Mouse (Mus musculus) limb, embryonic 14.5 days (tissue): ENCODE results near the gene Tmem38b. TPM values are rescaled to one million over a fixed set of nuclear protein-coding genes. Genes with fewer than 3 reads are reported as not detected.
A peak's percentile ranks its signal among the peaks of the same experiment; 100 is the strongest.

Experiments used
- ATAC-seq: fragments of 200-750 bp; cut with Nextera tagmentation; 2 replicates; pipeline ENCODE4 v1.8.0; 2017; ENCODE audit warnings: low read depth, moderate number of reproducible peaks, moderate TSS enrichment; ENCODE audit not compliant: low FRiP score
- DNase-seq: peaks from one replicate; pipeline ENCODE4 v3.0.0-alpha.2; 2015; ENCODE audit warnings: low spot score
- H3K27ac ChIP-seq: fragments of 300-500 bp; sonication (generic); replicated peaks from 2 replicates; pipeline ENCODE4 v1.5.1; 2014; ENCODE audit warnings: low read depth, mild to moderate bottlenecking, low read length, moderate library complexity, mixed read lengths
- H3K27me3 ChIP-seq: fragments of 300-500 bp; sonication (generic); 2 replicates; pipeline ENCODE4 v1.6.1; 2014; ENCODE audit warnings: low read length, mixed read lengths; ENCODE audit not compliant: control insufficient read depth, insufficient read depth
- H3K36me3 ChIP-seq: fragments of 300-500 bp; sonication (generic); 2 replicates; pipeline ENCODE4 v1.6.1; 2014; ENCODE audit warnings: mild to moderate bottlenecking, low read length, moderate library complexity, mixed read lengths; ENCODE audit not compliant: control insufficient read depth, insufficient read depth
- H3K4me1 ChIP-seq: fragments of 300-500 bp; sonication (generic); 2 replicates; pipeline ENCODE4 v1.6.1; 2014; ENCODE audit warnings: antibody characterized with exemption, low read length, mixed read lengths; ENCODE audit not compliant: control insufficient read depth, insufficient read depth
- H3K4me2 ChIP-seq: fragments of 300-500 bp; sonication (generic); replicated peaks from 2 replicates; pipeline ENCODE4 v1.6.1; 2014; ENCODE audit warnings: low read depth, mild to moderate bottlenecking, low read length, moderate library complexity; ENCODE audit not compliant: severe bottlenecking
- H3K4me3 ChIP-seq: fragments of 300-500 bp; sonication (generic); replicated peaks from 2 replicates; pipeline ENCODE4 v1.5.1; 2014; ENCODE audit warnings: low read length
- H3K9ac ChIP-seq: fragments of 300-500 bp; sonication (generic); 2 replicates; pipeline ENCODE4 v1.6.1; 2014; ENCODE audit warnings: mild to moderate bottlenecking, low read depth, low read length, moderate library complexity; ENCODE audit not compliant: severe bottlenecking
- H3K9me3 ChIP-seq: fragments of 300-500 bp; sonication (generic); 2 replicates; pipeline ENCODE4 v1.6.1; 2016; ENCODE audit warnings: low read length; ENCODE audit not compliant: control insufficient read depth
- POLR2A ChIP-seq: fragments of 200-500 bp; IDR thresholded peaks from 2 replicates; pipeline ENCODE4 v1.8.0; 2012; ENCODE audit warnings: inconsistent platforms, mild to moderate bottlenecking, moderate library complexity, borderline replicate concordance; ENCODE audit not compliant: insufficient read depth, insufficient read length; ENCODE audit errors: extremely low read depth
- WGBS: fragments of 180-500 bp; shearing (Covaris S2); extraction: QIAGEN DNeasy Blood & Tissue Kit; methylation state at CpG from one replicate; pipeline ENCODE4 v1.1.7; 2014; 5-methylcytosine and 5-hydroxymethylcytosine counted together
- polyA plus RNA-seq, 2 experiments: library from polyadenylated mRNA; depleted of rRNA in 1 of 2; stranded (reverse) in 1 of 2; unstranded in 1 of 2; fragments of >200 nt; fragmentation: Nextera tagmentation in 1 of 2; extraction: Ambion mirVana in 1 of 2; gene quantifications; 2 replicates each; pipeline versions ENCODE4 v1.2.1 to v1.2.3; 2012 to 2014

Tmem38b gene
- polyA plus RNA-seq, 2 experiments, result 8.0 to 12.6 TPM

- no peak overlapping the region for H3K27ac ChIP-seq
- H3K27me3 ChIP-seq, result no peaks in the 10 kb centered on the region
- H3K9me3 ChIP-seq, result no peaks in the 10 kb centered on the region
- H3K4me2 ChIP-seq, result no peak overlapping the region
- 55% methylated on average over 6 of the region's 6 CpGs for WGBS
- no peak for TF ChIP-seq POLR2A
- no peak for ATAC-seq
- DNase-seq, result peak; percentile 61
- H3K4me1 ChIP-seq, result no peaks in the 10 kb centered on the region
- no peak overlapping the region for H3K4me3 ChIP-seq
- H3K36me3 ChIP-seq, result no peaks in the 10 kb centered on the region; the same call in 1 of the 2 replicates
- no peak overlapping the region for H3K9ac ChIP-seq
Measured at GRCm38 (mm10) chr4:53844835-53845619, 19.2 kb downstream of the Tmem38b start.

GRCm38 (mm10) chr4:53845656-53846055 is 19.8 kb downstream of the Tmem38b start:
- 89% methylated on average over 1 of the region's 1 CpGs for WGBS
- H3K36me3 ChIP-seq, result no peaks in the 10 kb centered on the region; the same call in 1 of the 2 replicates
- no peak for DNase-seq
- H3K4me1 ChIP-seq, result no peaks in the 10 kb centered on the region
- no peak for TF ChIP-seq POLR2A
- no peak for ATAC-seq
- H3K27me3 ChIP-seq, result no peaks in the 10 kb centered on the region
- no peak overlapping the region for H3K4me3 ChIP-seq
- H3K9ac ChIP-seq, result no peak overlapping the region
- H3K4me2 ChIP-seq, result no peak overlapping the region
- H3K27ac ChIP-seq, result no peak overlapping the region
- no peaks in the 10 kb centered on the region for H3K9me3 ChIP-seq

- Histone ChIP-seq H3K9me3 (no peaks in the 10 kb centered on the region), H3K9ac (no peak overlapping the region), H3K36me3 (no peaks in the 10 kb centered on the region; the same call in 1 of the 2 replicates), H3K4me2 (no peak overlapping the region), H3K4me3 (no peak overlapping the region), H3K27ac (no peak overlapping the region), H3K27me3 (no peaks in the 10 kb centered on the region), H3K4me1 (no peaks in the 10 kb centered on the region)
- 68% methylated on average over 2 of the region's 2 CpGs for WGBS
- TF ChIP-seq POLR2A, result no peak
- ATAC-seq (no peak), DNase-seq (no peak)
Measured at GRCm38 (mm10) chr4:53846326-53846725, 20.5 kb downstream of the Tmem38b start.

- H3K9ac ChIP-seq, result no peak overlapping the region
- H3K4me3 ChIP-seq, result no peak overlapping the region
- TF ChIP-seq POLR2A, result no peak
- WGBS, result 88% methylated on average over 4 of the region's 4 CpGs
- no peaks in the 10 kb centered on the region for H3K9me3 ChIP-seq
- no peak for ATAC-seq
- H3K36me3 ChIP-seq, result no peaks in the 10 kb centered on the region; the same call in 1 of the 2 replicates
- H3K27ac ChIP-seq, result no peak overlapping the region
- H3K4me1 ChIP-seq, result no peaks in the 10 kb centered on the region
- no peaks in the 10 kb centered on the region for H3K27me3 ChIP-seq
- no peak for DNase-seq
- no peak overlapping the region for H3K4me2 ChIP-seq
Measured at GRCm38 (mm10) chr4:53847541-53847940, 21.7 kb downstream of the Tmem38b start.

GRCm38 (mm10) chr4:53848308-53848707 is 22.5 kb downstream of the Tmem38b start:
- no peaks in the 10 kb centered on the region for H3K4me1 ChIP-seq
- no peak for DNase-seq
- WGBS, result 95% methylated on average over 3 of the region's 3 CpGs

More at GRCm38 (mm10) chr4:53848308-53848707, 22.5 kb downstream of the Tmem38b start:
- no peak overlapping the region for H3K9ac ChIP-seq
- H3K4me3 ChIP-seq, result no peak overlapping the region
- no peak for ATAC-seq
- H3K27me3 ChIP-seq, result no peaks in the 10 kb centered on the region
- H3K36me3 ChIP-seq, result no peaks in the 10 kb centered on the region; the same call in 1 of the 2 replicates
- no peaks in the 10 kb centered on the region for H3K9me3 ChIP-seq
- no peak overlapping the region for H3K4me2 ChIP-seq
- TF ChIP-seq POLR2A, result no peak
- H3K27ac ChIP-seq, result no peak overlapping the region
